Mouse (Mus musculus): ENCODE data around the gene Tssk1.

Tssk1 gene

DNA sequence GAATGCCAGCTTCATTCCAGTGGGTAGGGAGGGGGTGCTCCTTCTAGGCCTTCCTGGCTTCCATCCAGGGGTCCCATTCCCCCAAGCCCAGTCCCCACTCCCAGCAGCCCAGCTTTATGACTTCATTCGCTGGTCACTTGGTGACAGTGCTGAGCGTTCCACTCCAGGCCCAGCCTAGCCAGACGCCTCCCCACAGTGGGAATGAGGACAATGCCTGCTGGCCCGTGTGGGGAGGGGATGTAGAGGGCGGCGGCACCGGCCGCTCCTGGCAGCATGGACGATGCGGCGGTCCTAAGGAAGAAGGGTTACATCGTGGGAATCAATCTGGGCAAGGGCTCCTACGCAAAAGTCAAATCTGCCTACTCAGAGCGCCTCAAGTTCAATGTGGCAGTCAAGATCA lies 4.4 kb downstream of the Tssk1 start, which contains the start of the genes Dgcr2 and Tssk2:
TSS of gene Dgcr2 (minus strand) at position 101 of the 400 bp plus-strand sequence.
TSS of gene Tssk2 (plus strand) at position 176 of the 400 bp plus-strand sequence.
- DNase-seq (ENCODE audit: low spot score in 2 of 2) = no peak

DNA sequence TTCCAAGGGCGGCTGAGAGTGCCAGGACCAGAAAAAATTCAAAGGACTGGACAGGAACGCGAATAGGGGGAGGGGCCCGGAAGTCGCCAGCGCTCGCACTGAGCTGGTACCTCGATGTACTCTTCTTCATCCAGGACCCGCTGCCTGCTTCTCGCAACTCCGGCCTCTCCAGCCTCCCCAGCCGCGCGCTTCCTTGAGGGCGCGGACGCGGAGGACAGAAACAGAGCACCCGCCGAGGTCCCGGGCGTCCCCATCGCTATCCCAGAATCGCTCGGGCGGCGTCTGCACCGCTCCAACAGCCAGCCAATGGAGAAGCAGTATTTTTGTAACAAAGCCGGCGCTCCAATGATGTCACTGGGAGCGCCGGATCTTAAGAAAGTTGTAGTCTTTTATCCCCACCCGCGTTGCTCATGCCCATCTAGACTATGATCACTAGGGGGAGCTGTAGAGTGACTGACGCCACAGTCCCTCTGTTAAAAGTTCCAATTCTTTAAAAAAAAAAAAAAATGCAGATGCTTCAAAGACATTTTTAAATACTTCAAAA lies 17.1 kb downstream of the Tssk1 start, which contains the start of gene Ess2:
TSS of gene Ess2 (minus strand) at position 297 of the 544 bp plus-strand sequence.
- DNase-seq (ENCODE audit: low spot score in 2 of 2) = peak; percentile 94 to 96

DNA sequence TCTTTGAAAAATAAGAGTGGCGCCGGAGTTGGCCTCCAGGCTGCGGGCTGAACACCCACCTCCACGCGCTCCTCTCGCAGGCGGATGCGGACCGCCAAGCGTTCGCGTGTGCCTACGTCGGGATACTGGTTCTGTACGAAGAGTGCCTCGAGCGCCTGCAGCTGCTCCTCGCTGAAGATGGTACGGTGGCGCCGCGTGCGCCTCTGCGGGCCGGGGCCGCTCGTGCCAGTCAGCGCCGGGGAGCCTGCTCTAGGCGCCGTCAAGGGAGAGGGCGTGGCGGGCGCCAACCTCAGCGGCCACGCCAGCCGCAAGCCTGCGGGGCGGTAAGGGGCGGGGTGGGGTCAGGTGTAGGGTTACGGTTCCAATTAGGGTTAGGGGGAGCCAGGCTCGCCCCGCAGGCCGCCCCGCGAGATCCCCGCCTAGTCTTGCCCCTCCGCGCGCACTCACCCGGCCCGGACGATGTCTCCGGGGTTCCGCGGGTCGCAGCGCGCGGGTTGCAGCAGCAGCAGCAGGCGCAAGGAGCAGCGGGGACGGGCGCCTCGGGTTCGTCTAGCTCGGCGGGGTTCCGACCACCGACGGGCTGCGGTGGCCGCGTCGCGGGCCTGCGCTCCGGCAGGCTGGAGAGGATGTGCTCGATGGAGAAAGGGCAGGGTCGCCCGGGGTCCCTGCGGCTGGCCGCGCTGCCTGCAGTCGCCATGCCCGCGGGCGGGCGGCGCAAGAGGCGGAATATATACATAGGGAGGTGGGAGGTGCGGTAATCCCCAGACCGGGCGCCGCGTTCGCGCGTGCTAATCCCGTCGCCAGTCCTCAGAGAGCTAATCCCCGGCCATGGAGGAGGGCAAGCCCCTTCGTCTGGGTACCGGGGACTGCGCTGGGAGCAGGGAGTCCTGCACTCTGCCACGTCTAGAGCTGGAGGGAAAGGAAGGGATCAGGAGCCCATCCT lies 20.6 kb downstream of the Tssk1 start, which contains the start of gene Gsc2:
TSS of gene Gsc2 (minus strand) at position 753 of the 943 bp plus-strand sequence.
- no peak for DNase-seq (ENCODE audit: low spot score in 2 of 2)

DNA sequence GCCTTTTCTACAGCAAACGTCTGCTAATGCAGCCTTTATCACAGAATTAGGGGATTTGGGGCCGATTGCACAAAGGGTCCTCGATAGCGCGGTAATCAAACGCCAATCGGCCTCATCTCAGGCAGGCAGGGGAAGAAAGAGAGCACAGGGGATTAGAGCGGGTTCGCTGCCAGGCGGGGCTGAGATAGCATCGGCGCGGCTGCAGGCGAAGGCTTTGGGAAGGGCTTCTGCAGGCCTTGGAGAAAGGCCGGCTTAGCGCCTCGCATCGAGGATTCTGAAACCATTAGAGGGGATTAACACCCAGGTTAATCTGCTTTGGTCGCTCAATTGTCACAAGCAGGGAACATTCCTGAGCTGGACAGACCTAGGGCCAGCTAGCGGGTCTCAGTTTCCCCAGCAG lies 26.6 kb downstream of the Tssk1 start:
- no peak for DNase-seq (ENCODE audit: low spot score in 2 of 2)

DNA sequence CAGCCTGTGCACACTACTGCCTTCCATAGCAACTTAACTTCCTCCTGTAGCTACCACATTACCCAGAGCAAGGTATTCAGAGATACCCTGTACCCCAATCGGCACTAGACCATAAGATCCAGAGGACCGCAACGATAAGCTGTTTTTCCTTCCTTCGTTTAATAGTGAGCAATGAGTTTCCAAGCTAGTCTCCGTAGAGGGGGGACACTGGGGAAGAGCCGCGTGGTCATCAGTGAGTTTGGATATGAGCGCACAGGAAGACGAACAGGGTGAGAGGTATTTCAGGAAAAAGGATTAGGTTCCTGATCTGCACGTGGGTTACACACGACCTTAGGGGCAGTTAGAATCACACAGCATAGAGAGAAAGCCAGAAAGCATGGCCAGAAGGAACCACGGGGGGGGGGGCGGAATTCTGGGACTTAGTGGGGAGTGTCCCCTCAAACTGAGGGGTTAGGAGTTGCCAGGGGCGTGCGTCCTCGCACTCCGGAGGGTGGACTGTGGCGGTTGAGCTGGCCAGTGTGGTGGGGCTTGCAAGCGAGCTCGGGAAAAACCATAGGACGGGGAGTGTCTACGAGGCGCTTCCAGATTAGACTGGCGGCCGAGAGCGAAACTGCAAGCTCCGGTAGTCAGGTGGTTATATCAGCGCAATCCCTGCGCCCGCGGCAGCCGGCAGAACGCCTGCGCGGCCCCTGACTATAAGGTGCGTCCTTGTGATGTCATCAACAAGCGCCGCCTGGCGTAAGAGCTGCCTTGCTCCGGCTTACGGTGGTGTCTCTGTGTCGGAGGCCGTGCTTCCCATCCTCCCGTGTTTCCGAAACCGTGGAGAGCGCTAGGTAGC lies 27.5 kb downstream of the Tssk1 start:
- peak; percentile 97 to 98 for DNase-seq (ENCODE audit: low spot score in 2 of 2)

DNA sequence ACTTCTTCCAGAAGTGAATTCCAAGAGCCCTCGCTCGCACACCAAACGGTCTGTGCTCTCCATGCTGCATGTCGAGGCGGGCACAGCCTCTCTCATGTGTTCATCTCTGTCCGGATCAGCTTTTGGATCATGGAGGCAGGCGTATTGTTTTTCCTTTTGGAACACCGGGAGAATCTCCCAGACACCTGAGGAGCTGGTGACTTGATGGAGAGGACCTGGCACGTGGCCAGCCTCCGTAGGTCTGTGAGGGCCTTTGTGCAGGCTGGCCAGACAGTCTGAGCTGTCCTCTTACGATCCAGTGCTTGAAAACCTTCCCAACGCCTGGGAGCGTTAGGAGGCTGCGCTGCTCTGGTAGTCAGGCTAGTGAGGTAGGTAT lies 28.1 kb downstream of the Tssk1 start:
- DNase-seq (ENCODE audit: low spot score in 2 of 2) = no peak

DNA sequence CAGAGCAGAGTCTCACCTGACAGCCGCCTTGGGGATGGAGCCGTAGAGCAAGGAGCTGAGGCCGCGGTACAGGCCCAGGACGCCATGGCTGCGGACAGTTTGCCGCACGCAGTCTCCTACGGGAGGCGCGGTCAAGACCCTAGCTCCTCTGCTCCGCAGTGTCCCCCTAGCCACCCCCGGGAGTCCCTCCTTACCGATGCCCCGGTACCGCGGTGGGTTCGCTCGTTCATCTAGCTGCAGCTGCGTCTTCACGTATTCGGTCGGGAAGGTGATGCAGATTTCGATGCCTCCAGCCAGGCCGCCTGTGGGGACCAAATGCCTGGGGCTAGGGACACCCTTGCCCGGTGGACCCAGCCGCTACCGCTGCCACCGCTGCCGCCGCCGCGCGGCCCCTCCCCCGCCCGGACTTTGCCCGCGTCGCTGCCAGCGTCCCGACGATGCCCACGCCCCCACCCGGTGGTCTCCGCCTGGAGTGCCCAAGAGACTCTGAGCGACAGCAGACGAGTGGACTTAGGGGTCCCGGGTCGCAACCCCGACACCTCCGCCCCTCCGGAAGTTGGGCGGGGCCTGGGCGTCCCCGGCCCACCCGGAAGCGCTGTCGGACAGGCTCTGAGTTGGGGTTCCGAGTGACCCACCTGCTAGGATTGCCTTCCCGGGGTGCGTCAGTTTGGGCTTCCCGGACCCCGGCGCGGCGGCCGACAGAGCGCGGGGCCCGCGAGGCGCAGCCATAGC lies 33.5 kb downstream of the Tssk1 start:
- peak; percentile 31 to 33 for DNase-seq (ENCODE audit: low spot score in 2 of 2)

DNA sequence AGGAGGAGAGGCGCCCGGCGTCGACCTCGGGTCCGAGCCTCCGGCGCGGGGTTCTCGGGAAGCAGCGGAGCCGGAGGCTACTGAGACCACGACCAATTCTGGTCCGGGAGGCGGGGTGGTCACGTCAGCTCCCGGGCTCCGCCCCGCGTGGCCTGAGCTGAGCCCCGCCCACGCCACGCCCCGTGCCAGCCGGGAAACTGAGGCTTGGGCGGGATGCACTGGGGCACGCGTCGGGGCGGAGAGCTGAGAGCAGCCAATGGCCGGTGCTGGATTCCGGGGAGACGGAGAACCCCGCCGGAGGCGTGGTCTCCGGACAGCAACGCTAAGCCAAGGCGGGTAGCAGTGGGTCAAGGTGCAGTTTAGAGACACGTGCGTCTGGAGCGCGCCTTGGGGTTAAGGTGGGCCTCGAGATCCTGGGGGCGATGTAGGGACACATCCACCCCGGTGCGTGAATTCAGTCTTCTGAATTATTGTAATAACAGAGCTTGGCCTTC lies 34.1 kb downstream of the Tssk1 start, which contains the start of gene Slc25a1:
TSS of gene Slc25a1 (minus strand) at position 133 of the 494 bp plus-strand sequence.
- peak; percentile 75 to 83 for DNase-seq (ENCODE audit: low spot score in 2 of 2)

DNA sequence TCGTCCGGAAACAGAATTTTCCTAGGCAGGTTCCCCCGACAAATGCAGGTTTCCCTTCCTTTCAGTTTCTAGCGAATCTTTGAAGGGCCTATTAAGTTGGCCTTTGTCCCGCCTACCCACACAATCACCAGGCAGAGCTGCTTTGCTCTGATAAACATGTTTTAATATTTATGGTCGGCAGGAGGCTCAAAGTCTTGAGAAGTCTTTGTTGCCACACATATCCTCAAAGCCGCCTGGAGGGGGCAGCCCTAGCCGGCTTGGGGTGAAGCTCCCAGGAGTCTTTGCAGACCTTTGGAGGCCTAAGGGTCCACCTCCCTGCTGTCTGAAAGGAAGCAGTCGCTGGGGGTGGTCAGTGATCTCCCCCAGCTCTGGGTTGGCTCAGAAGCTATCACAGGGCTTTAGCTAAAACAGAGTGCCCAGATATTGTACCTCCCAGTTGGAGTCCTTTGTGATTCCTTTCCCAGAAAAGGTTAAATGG lies 34.6 kb downstream of the Tssk1 start:
- DNase-seq (ENCODE audit: low spot score in 2 of 2) = peak; percentile 57 to 58

DNA sequence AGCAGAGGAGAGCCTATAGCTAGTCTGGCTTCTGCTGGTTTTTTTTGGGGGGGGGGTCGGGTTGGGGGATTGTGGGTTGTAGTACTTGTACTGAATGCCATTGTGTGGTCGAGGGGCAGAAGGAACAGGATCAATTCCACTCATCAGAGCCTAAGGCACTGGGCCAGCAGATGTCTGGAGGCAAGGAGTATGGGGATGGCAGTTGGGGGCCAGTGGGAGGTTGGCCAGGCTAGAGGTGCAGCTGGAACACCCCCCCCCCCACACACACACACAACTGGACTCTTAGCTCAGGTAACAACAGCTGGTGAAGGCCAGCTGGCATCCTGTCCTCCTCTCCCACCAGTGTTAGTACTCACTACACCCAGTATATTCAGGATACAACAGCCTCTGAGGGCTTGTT lies 35.2 kb downstream of the Tssk1 start:
- no peak for DNase-seq (ENCODE audit: low spot score in 2 of 2)

DNA sequence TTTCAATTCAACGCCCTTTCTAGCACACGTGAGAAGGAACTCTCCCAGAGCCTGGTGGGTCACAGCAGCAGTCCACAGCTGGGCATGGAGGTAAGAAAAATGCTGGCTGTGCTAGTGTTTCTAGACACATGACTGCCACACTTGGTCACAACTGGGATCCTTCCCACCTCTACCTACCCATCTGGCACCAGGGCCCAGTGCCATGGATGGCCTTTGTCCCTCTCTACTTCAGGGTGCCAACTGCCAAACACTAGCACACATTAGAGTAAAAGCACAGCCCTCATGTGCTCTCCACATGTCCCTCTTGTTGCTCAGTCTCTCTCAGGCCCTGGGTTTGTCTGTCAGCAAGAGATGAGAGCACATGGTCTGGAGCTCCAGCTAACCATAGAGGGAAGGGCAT lies 35.6 kb downstream of the Tssk1 start:
- no peak for DNase-seq (ENCODE audit: low spot score in 2 of 2)

DNA sequence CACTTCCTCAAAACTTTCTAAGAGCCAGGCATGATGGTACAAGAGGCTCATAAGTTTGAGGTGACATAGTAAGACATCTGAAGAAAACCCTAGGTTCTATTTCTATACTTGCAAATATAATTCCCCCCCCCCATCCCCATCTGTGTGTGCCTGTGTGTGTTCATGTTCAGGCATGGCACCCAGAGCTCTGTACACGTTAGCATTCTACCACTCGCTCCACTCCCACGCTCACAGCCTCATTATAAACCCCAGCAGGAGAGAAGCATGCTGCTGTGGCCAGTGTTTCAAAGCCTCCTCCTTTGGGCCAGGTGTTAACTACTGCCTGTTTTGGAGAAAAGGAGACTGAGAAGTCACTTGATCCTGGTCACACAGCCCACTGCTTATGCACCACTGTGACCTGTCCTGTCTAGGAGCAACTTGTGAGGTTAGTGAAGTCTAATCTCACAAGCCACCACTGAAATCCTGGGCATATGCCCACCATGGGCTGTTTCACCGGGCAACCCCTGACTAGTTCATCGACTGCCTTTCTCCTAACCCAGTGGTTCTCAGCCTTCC lies 38.0 kb downstream of the Tssk1 start:
- no peak for DNase-seq (ENCODE audit: low spot score in 2 of 2)

DNA sequence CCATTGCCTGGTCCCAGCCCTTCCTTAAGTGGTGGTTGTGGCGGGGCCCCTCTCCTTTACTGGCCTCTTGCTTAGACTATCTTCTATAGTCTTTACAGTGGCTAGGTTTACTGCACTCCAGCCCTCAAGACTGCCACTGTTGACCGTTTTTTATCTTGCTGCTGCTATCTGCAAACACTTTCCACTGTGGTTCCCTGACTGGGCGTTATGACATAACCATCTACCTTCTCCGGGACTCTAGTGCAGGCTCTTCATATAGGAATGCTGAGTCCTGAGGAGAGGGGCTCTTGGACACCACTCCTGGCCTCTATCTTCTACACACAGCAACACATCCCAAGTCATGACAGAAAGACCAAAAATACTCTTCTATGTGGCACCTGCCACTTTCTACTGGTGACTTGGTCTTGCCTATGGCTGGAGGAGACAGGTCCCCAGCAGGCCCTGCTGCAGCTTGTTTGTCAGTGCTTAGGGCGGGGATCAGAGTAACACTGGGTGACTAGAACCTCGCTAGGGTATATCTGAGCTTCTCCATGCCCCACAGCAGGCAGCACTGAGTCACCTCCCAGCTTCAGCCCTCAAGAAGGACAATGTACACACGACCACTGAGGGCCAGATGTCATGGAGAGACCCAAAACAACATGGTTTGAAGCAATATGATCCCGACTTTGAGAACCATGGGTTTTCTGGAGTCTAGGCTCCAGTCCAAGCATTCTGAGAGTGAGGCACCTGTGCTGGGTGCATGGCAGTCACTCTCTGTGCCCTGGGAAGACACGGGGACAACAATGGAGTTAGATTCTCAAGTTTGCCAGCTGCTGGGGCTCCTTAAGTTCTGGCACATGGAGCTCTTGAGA lies 39.8 kb downstream of the Tssk1 start:
- DNase-seq (ENCODE audit: low spot score in 2 of 2) = no peak

DNA sequence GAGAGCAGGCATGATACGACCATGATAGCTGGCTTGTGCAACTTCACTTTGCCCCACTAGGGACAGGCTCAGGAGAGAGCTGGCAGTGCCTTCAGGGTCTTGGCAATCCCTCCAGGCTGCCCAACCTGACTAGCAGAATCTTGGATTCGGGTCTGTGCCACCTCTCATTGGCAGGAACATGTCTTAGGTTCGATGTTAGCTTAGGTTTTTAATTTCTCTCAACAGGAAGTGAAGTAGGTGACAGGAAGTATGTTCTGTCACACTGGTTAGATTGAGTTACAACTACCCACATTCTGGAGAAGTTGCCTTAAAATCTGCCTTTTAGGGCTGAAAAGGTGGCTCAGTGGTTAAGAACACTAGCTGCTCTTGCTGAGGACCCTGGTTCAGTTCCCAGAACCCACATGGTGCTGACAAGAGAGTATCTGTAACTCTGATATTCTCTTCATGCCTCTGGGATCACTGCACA lies 40.5 kb downstream of the Tssk1 start:
- DNase-seq (ENCODE audit: low spot score in 2 of 2) = no peak

DNA sequence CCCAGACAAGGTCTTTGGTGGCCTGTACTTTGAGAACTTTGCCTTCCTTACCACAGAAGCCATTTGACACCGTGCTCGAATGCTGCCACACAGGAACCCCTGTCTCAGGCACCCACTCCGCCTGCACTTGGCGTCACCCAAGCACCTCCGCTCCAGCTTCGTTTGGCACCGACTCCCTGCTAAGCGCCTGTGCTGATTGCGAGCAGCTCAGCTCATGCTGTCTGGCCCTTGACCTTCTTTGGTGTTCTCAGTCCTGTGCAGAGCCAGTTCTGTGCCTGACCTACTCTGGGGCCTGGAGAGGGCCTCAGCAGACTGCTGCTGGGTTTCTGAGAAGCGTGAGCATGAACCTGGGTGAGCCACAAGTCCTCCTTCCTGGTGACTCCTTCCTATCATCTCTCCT lies 42.8 kb downstream of the Tssk1 start:
- DNase-seq (ENCODE audit: low spot score in 2 of 2) = no peak

DNA sequence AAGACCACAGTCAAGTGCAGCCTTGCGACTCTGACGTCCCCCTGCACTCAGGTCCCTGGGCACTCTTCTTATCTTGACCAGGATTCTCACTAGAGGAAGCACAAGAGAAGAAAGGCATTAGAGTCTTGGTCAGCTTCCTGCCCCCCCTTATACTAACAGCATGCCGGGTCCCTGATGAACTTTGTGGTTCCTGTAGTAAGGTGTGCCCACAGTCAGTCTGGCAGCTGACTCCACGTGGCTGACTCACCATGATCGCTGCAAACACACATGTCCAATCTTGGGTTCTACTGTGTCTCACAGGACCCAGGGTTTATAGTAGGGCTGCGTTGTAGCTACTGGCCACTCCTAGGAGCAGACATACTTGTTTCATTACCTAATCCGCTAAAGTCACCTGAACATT lies 44.2 kb downstream of the Tssk1 start:
- no peak for DNase-seq (ENCODE audit: low spot score in 2 of 2)

DNA sequence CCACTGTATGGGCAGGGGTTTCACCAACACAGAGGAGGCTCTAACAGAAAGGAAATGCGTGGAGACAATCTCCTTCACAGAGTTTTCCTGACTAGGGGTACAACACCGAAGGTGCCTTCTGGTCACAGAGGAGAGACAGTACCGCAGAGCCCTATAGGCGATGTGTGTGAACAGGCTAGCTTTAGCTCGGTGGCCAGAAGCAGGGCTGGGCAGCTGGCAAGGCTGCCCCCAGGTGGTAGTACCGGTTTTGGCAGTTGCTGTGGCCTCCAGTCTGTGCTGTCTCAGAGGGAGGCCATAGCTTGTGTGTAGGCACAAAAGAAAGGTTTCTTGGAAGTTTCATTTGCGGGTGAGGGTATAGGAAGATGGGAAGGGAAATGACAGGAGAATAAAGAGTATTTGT lies 44.8 kb downstream of the Tssk1 start:
- peak; percentile 50 to 57 for DNase-seq (ENCODE audit: low spot score in 2 of 2)

DNA sequence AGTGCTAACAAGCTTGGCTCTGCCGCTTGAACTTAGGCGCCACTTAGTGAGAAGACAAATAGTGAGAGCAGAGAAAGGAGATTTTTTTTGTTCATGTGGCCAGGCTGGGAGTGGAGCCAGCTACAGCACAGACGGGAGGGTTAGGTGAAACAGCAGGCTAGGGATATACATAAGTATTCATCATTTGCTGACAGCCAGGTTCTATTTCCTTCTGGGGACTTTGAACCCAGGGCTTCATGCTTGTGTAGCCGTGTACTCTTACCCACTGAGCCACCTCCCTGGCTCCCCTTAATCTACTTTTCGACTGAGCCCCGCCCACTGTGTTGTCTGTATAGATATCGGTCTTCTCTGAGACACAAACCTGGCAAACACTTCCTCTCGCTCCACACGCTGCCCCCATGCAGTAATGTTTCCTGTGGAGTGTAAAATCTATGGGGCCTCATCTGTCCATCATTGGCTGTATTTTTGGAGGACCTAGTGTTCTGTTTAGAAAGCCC lies 45.3 kb downstream of the Tssk1 start:
- DNase-seq (ENCODE audit: low spot score in 2 of 2) = no peak

DNA sequence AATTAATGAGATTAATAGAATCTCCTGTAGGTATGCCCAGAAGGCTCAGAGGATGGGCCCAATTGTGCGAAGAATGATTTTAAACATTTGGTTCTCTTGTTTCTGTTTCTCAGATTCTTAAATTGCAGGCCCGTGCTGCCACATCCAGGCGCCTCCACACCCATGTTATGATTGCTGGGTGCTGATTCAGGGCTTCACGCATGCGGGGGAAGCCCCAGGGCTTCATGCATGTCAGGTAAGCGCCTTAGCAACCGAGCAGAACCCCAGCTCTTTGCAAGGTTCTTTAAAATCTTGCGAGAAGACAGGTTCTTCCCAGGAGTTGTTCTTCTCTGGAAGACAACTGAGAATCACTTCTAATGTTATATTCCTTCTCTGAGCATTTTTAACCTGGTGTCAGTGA lies 49.4 kb downstream of the Tssk1 start:
- no peak for DNase-seq (ENCODE audit: low spot score in 2 of 2)
